Mouse (Mus musculus) lung, embryonic 16.5 days (tissue): Measurements from ENCODE around the gene Eva1c. TPM values are rescaled to one million over a fixed set of nuclear protein-coding genes. Genes with fewer than 3 reads are reported as not detected.

Source experiments
- ATAC-seq: fragments of 200-750 bp; cut with Nextera tagmentation; 2 replicates; pipeline ENCODE4 v1.8.0; 2017; ENCODE audit warnings: low read depth, mild to moderate bottlenecking, moderate library complexity
- H3K27ac ChIP-seq: fragments of 300-500 bp; sonication (generic); 2 replicates; pipeline ENCODE4 v1.5.1; 2014; ENCODE audit warnings: mild to moderate bottlenecking, control low read depth, low read length
- H3K27me3 ChIP-seq: fragments of 300-500 bp; sonication (generic); 2 replicates; pipeline ENCODE4 v1.6.1; 2014; ENCODE audit warnings: low read depth, low read length, mixed read lengths; ENCODE audit not compliant: control insufficient read depth, insufficient read depth
- H3K36me3 ChIP-seq: fragments of 300-500 bp; sonication (generic); 2 replicates; pipeline ENCODE4 v1.6.1; 2014; ENCODE audit warnings: low read length; ENCODE audit not compliant: control insufficient read depth, insufficient read depth
- H3K4me1 ChIP-seq: fragments of 300-500 bp; sonication (generic); replicated peaks from 2 replicates; pipeline ENCODE4 v1.6.1; 2014; ENCODE audit warnings: low read length, mixed read lengths; ENCODE audit not compliant: control insufficient read depth, insufficient read depth
- H3K4me2 ChIP-seq: fragments of 300-500 bp; sonication (generic); 2 replicates; pipeline ENCODE4 v1.6.1; 2014; ENCODE audit warnings: low read depth, low read length, control low read depth
- H3K4me3 ChIP-seq: fragments of 300-500 bp; sonication (generic); 2 replicates; pipeline ENCODE4 v1.5.1; 2014; ENCODE audit warnings: mild to moderate bottlenecking, low read length, control low read depth
- H3K9ac ChIP-seq: fragments of 300-500 bp; sonication (generic); 2 replicates; pipeline ENCODE4 v1.6.1; 2014; ENCODE audit warnings: low read length, control low read depth
- H3K9me3 ChIP-seq: fragments of 300-500 bp; sonication (generic); 2 replicates; pipeline ENCODE4 v1.6.1; 2016; ENCODE audit warnings: low read length; ENCODE audit not compliant: control insufficient read depth
- WGBS: fragments of 180-500 bp; shearing (Covaris S2); extraction: QIAGEN DNeasy Blood & Tissue Kit; methylation state at CpG from one replicate; pipeline ENCODE4 v1.1.7; 2014; 5-methylcytosine and 5-hydroxymethylcytosine counted together
- polyA plus RNA-seq: library from polyadenylated mRNA; unstranded; fragments of >200 nt; fragmentation: Nextera tagmentation; extraction: Ambion mirVana; gene quantifications from 2 replicates; pipeline ENCODE4 v1.2.1, GENCODE M21; 2015

Eva1c gene
- polyA plus RNA-seq, 1 experiment from 2014 or later: 4.6 TPM

- WGBS: 36% methylated on average over 12 of the region's 12 CpGs
- H3K4me1 ChIP-seq: peaks cover 6% of the 10 kb centered on the region; the same call in 1 of the 2 replicates
- no peaks in the 10 kb centered on the region for H3K27me3 ChIP-seq
- no peaks in the 10 kb centered on the region for H3K36me3 ChIP-seq
- no peak overlapping the region for H3K9ac ChIP-seq
- H3K4me3 ChIP-seq: no peak overlapping the region
- no peaks in the 10 kb centered on the region for H3K9me3 ChIP-seq
- ATAC-seq: peak; percentile 48; the same call in 1 of the 2 replicates
- H3K4me2 ChIP-seq: no peak overlapping the region
- H3K27ac ChIP-seq: no peak overlapping the region
Measured at GRCm38 (mm10) chr16:90849262-90849661, 22.7 kb downstream of the Eva1c start.

DNA sequence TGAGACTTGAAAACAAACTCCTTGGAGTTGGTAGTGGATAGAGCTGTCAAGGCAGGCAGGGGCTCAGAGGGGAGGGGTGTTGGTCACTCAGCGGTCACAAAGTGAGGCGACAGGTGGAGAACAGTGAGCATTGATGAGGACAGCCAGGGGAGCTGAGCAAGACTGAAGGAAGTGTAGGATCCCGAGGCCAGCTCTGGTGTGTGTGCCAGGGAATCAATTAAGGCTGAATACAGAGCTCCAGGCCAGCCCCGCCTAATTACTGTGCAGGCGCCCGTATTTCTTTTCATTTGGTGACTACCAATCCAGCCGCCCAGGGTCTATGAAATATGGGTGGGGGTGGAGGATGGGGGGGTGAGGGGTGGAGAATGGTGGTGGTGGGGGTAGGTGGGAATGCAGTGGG lies 24.4 kb downstream of the Eva1c start:
- WGBS: 80% methylated on average over 7 of the region's 7 CpGs
- H3K27ac ChIP-seq: no peak overlapping the region
- H3K4me3 ChIP-seq: no peak overlapping the region
- no peaks in the 10 kb centered on the region for H3K27me3 ChIP-seq
- no peak overlapping the region for H3K9ac ChIP-seq
- H3K4me1 ChIP-seq: no peaks in the 10 kb centered on the region
- no peaks in the 10 kb centered on the region for H3K9me3 ChIP-seq
- H3K36me3 ChIP-seq: no peaks in the 10 kb centered on the region
- no peak overlapping the region for H3K4me2 ChIP-seq
- ATAC-seq: no peak

DNA sequence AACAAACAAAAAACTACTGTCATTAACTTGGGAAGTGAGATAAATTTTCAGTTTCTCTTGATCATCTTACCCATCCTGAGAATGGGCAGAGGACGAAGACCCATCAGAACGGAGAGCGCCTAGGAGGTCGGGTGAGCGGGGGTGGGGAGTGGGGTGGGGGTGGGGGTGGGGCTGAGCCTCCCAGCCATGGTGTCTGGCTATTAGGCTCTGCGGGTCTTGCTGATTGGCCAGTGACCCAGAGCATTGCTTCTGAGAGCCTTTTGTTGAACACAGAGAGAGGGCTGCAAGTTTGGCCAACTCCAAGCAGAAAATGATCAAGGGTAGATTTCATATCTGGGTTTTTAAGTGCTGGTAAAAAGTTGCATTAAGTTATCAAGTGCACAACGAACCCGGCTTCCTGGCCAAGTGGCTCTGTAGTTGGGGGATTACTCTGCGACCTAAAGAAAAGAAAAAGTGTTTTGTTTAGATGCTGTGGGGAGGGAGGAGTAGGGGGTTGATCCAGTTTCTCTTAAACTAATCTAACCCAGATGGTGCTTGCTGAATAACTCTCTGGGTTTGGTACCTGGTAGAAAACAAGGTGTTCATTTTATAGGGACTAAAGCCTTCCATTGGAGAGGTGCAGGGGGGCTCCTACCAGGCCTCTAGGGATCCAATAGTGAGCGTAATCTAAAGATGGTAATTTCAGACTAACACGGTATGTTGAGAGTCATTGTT lies 25.3 kb downstream of the Eva1c start:
- Histone ChIP-seq H3K36me3 (no peaks in the 10 kb centered on the region), H3K4me1 (no peaks in the 10 kb centered on the region), H3K27ac (no peak overlapping the region), H3K4me2 (no peak overlapping the region), H3K9ac (no peak overlapping the region), H3K27me3 (no peaks in the 10 kb centered on the region), H3K9me3 (no peaks in the 10 kb centered on the region), H3K4me3 (no peak overlapping the region)
- 62% methylated on average over 11 of the region's 11 CpGs for WGBS
- ATAC-seq: no peak

- peak; percentile 26; the same call in 1 of the 2 replicates for ATAC-seq
- no peaks in the 10 kb centered on the region for H3K36me3 ChIP-seq
- no peaks in the 10 kb centered on the region for H3K27me3 ChIP-seq
- no peak overlapping the region for H3K4me2 ChIP-seq
- no peaks in the 10 kb centered on the region for H3K9me3 ChIP-seq
- H3K4me1 ChIP-seq: no peaks in the 10 kb centered on the region
- no peak overlapping the region for H3K4me3 ChIP-seq
- 61% methylated on average over 6 of the region's 6 CpGs for WGBS
- no peak overlapping the region for H3K27ac ChIP-seq
- H3K9ac ChIP-seq: no peak overlapping the region
Measured at GRCm38 (mm10) chr16:90856552-90857200, 30.2 kb downstream of the Eva1c start.

- no peak for ATAC-seq
- H3K9me3 ChIP-seq: no peaks in the 10 kb centered on the region
- no peak overlapping the region for H3K9ac ChIP-seq
- 68% methylated on average over 4 of the region's 4 CpGs for WGBS
- H3K4me3 ChIP-seq: no peak overlapping the region
- no peaks in the 10 kb centered on the region for H3K4me1 ChIP-seq
- H3K27me3 ChIP-seq: no peaks in the 10 kb centered on the region
- H3K36me3 ChIP-seq: no peaks in the 10 kb centered on the region
- H3K4me2 ChIP-seq: no peak overlapping the region
- no peak overlapping the region for H3K27ac ChIP-seq
Measured at GRCm38 (mm10) chr16:90858206-90858605, 31.7 kb downstream of the Eva1c start.

DNA sequence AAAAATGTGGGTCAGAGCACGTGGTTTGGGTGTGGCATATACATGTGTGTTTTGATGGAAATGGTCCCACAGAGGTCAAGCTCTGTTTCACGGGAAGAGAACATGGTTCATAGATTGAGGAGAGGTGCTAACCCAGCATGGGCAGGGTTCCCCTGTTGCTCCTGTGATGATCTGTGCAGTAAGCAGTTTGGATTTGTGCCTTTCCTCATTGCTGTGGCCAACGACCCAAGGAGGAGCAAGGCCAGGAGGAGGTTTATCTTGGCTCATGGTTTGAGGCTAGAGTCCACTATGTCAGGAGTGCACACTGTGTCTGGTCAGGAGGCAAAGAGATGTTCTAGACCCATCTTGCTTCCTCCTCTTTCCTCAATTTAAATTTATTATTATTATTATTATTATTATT lies 36.5 kb downstream of the Eva1c start:
- H3K27ac ChIP-seq: no peak overlapping the region
- H3K4me1 ChIP-seq: peaks cover 7% of the 10 kb centered on the region; the same call in 1 of the 2 replicates
- H3K4me3 ChIP-seq: no peak overlapping the region
- WGBS: 54% methylated on average over 3 of the region's 3 CpGs
- no peaks in the 10 kb centered on the region for H3K27me3 ChIP-seq
- H3K9me3 ChIP-seq: no peaks in the 10 kb centered on the region
- no peaks in the 10 kb centered on the region for H3K36me3 ChIP-seq
- ATAC-seq: no peak
- no peak overlapping the region for H3K9ac ChIP-seq
- no peak overlapping the region for H3K4me2 ChIP-seq

DNA sequence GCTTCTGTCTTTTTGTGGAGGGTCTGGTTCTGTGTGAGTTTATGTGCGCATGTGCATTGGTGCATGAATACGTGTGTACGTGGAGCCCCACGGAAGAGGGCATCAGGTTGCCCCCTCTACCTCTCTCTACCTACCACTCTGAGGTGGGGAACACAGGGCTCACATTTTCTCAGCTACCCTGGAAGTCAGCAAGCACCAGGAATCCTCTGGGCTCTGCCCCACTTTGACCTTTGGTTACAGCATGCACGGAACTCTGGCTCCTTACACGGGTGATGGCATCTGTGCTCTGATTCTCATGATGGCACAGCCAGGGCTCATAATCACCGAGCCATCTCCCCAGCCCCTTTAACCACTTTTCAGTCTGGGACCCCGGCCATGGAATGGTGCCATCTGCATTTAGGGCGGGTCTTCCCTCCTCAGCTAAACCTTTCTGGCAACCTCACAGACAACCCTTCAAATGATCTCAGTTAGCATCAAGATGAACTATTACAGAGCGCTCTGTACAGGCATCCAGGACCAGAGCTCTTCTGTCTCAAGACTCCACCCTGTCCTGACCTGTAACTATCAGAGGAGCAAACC lies 37.0 kb downstream of the Eva1c start:
- H3K36me3 ChIP-seq: no peaks in the 10 kb centered on the region
- H3K9ac ChIP-seq: no peak overlapping the region
- no peaks in the 10 kb centered on the region for H3K27me3 ChIP-seq
- H3K4me1 ChIP-seq: peaks cover 7% of the 10 kb centered on the region; the same call in 1 of the 2 replicates
- no peak overlapping the region for H3K4me3 ChIP-seq
- H3K9me3 ChIP-seq: no peaks in the 10 kb centered on the region
- ATAC-seq: no peak
- H3K4me2 ChIP-seq: no peak overlapping the region
- H3K27ac ChIP-seq: no peak overlapping the region
- 78% methylated on average over 10 of the region's 10 CpGs for WGBS

DNA sequence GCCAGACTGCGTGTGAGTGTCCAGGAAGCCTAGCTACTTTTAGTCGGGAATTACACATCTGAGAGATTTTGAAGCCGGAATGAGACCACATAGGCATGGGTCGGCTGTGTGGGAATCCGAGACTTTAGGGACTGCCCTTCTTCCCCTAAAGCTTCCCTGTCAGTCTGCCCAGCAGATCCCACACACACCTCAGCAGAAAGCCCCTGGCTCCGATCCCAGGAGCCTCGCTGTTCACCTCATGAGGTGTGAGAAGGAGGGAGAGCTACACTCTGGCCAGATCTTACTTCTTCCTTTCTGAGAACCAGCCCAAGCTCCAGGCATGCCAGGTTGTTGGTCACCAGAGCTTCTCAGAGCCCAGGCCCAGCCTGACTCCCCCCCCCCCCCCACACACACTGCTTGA lies 38.2 kb downstream of the Eva1c start:
- Histone ChIP-seq H3K27me3 (no peaks in the 10 kb centered on the region), H3K27ac (no peak overlapping the region), H3K4me2 (no peak overlapping the region), H3K9ac (no peak overlapping the region), H3K4me1 (peaks cover 7% of the 10 kb centered on the region; the same call in 1 of the 2 replicates), H3K4me3 (no peak overlapping the region), H3K36me3 (no peaks in the 10 kb centered on the region), H3K9me3 (no peaks in the 10 kb centered on the region)
- 0 out of 2 replicates have a peak, but pooled peaks have one; percentile 28 for ATAC-seq
- WGBS: 47% methylated on average over 7 of the region's 7 CpGs

DNA sequence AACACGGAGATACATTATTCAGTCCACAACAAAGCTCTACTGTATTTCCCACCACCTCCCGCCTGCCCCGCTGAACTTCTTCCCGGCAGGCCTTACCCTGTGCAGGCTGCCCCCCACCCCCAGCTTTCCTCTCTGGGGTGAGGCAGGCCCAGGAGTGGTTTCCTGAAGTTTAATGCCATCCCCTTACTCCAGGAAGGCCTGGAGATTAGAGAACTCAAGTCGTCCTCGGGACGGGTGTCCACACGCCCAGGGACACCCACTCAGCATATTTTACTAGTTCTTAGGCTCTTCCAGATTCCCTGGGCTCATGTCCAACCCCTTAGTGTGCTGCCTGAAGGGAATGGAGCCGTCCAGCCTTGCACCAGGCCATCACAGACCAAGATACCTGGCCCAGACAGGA lies 39.1 kb downstream of the Eva1c start:
- 35% methylated on average over 9 of the region's 9 CpGs for WGBS
- H3K4me1 ChIP-seq: peaks cover 7% of the 10 kb centered on the region; the same call in 1 of the 2 replicates
- no peaks in the 10 kb centered on the region for H3K36me3 ChIP-seq
- no peaks in the 10 kb centered on the region for H3K9me3 ChIP-seq
- H3K9ac ChIP-seq: no peak overlapping the region
- no peaks in the 10 kb centered on the region for H3K27me3 ChIP-seq
- peak; percentile 57 for ATAC-seq
- no peak overlapping the region for H3K4me3 ChIP-seq
- no peak overlapping the region for H3K27ac ChIP-seq
- no peak overlapping the region for H3K4me2 ChIP-seq
